ENCODE assay signal across 8 mouse cellular contexts in genomic region chrX:98890406-98891116, GRCm38 (mm10). TPM values are rescaled to one million over a fixed set of nuclear protein-coding genes. Genes with fewer than 3 reads are reported as not detected.
DNase-seq lines count a peak whose midpoint lies in the region; ATAC-seq and TF ChIP-seq lines count a peak whose summit lies in the region.

Gene Ophn1 (minus strand): TSS chrX:98891025.

- H3K9me3 ChIP-seq in hindbrain, embryonic 12.5 days (replicated peaks): no peaks in the 10 kb centered on the region
- H3K9me3 ChIP-seq in lung, postnatal 0 days (ENCODE audit: low read length): no peaks in the 10 kb centered on the region

- peak; percentile 49 for TF ChIP-seq CTCF in lung, postnatal 0 days (IDR thresholded peaks at IDR 0.05)

- WGBS in hindbrain, embryonic 12.5 days: 16% methylated on average over 48 of the region's 48 CpGs
- WGBS in lung, postnatal 0 days: 11% methylated on average over 40 of the region's 48 CpGs

- no peaks in the 10 kb centered on the region for H3K36me3 ChIP-seq in hindbrain, embryonic 12.5 days
- H3K36me3 ChIP-seq in lung, postnatal 0 days (ENCODE audit: insufficient read depth, low read length): no peaks in the 10 kb centered on the region

- peak; percentile 14 for DNase-seq in WW6 (ENCODE audit: low read depth, low spot score)
- peak; percentile 73 to 75 for DNase-seq in cerebellum, postnatal 14 days
- DNase-seq in frontal cortex, postnatal 25 days (ENCODE audit: low spot score in 2 of 2): peak; percentile 41 to 61
- peak; percentile 55 to 63 for DNase-seq in layer of hippocampus, postnatal 25 days (ENCODE audit: extremely low spot score in 1 of 2, low spot score in 1 of 2)
- peak; percentile 81 for DNase-seq in lung, postnatal 0 days (ENCODE audit: low spot score)
- peak; percentile 2 for DNase-seq in retina, adult 2 months (ENCODE audit: low read depth, low spot score)
- DNase-seq in c-Kit-positive CD71-positive TER-119-positive erythroid progenitor cells, embryonic 14.5 days (ENCODE audit: low spot score): no peak

- no peaks in the 10 kb centered on the region; the same call in 1 of the 2 replicates for H3K4me1 ChIP-seq in hindbrain, embryonic 12.5 days
- H3K4me1 ChIP-seq in lung, postnatal 0 days (ENCODE audit: insufficient read depth, low read depth, low read length): no peaks in the 10 kb centered on the region

- H3K9ac ChIP-seq in hindbrain, embryonic 12.5 days: peak within 1 kb of the TSS; percentile 69
- H3K9ac ChIP-seq in lung, postnatal 0 days (replicated peaks; ENCODE audit: low read depth): peak within 1 kb of the TSS; percentile 50

- peak within 1 kb of the TSS; percentile 51 for H3K4me3 ChIP-seq in hindbrain, embryonic 12.5 days
- H3K4me3 ChIP-seq in lung, postnatal 0 days (ENCODE audit: low read depth, low read length): peak within 1 kb of the TSS; percentile 49

- ATAC-seq in hindbrain, embryonic 12.5 days (ENCODE audit: low FRiP score): peak; percentile 94
- ATAC-seq in lung, postnatal 0 days: peak; percentile 95

- H3K27ac ChIP-seq in hindbrain, embryonic 12.5 days: peak within 1 kb of the TSS; percentile 85
- peak within 1 kb of the TSS; percentile 81 for H3K27ac ChIP-seq in lung, postnatal 0 days (ENCODE audit: low read length)

- peaks cover 20% of the 10 kb centered on the region for H3K27me3 ChIP-seq in hindbrain, embryonic 12.5 days
- H3K27me3 ChIP-seq in lung, postnatal 0 days (replicated peaks; ENCODE audit: insufficient read depth, low read length): no peaks in the 10 kb centered on the region

- peak within 1 kb of the TSS; percentile 50 for H3K4me2 ChIP-seq in hindbrain, embryonic 12.5 days (replicated peaks)
- H3K4me2 ChIP-seq in lung, postnatal 0 days (replicated peaks; ENCODE audit: low read depth, low read length): peak within 1 kb of the TSS; percentile 59

- no peak for TF ChIP-seq EP300 in lung, postnatal 0 days (IDR thresholded peaks at IDR 0.05)

RNA-seq across cellular contexts. Expression of gene Ophn1, which starts in this region (rescaled TPM):
- 31.1 and 38.1 TPM in 2 replicates for polyA plus RNA-seq in hindbrain, embryonic 12.5 days (2016; fragmentation: Nextera tagmentation; extraction: Ambion mirVana)
- total RNA-seq in layer of hippocampus, postnatal 25 days (2021): 10 to 100 TPM; 37.9 to 39.3 TPM
- polyA plus RNA-seq in lung, postnatal 0 days (2015; fragmentation: Nextera tagmentation; extraction: Ambion mirVana): 17.7 and 18.9 TPM in 2 replicates
